Mouse (Mus musculus): ENCODE results near the gene Prss36.

The Prss36 gene

DNA sequence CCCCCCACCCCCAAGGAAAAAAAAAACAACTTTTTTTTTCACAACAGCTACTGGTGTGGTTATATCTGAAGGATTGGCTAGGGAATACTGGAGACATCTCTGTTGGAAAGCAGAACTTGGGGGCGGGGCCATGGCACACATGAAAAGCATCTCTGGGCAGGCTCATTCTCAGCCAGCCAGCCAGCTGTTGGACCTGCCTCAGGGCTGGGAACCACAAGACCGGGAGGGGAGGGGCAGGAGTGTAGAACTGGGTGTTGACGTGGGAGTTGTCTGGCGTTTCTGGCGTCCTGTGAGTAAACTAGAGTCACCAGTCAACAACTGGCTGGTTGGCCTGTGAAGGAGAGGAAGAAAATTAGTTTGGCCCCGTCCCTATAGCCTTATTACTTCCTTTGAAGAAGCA lies 60.6 kb downstream of the Prss36 start:
- in situ Hi-C loops (cut with MboI; ENCODE audit: low pct_unique_long_range_greater_than_20kb in 1 of 2, low sequenced_read_pairs in 2 of 2, unreplicated experiment in 1 of 2), result no loop called here

Data from mouse embryonic stem cell (cell line).